Mouse (Mus musculus): ENCODE results near the gene Gm4565. TPM values are rescaled to one million over a fixed set of nuclear protein-coding genes. Genes with fewer than 3 reads are reported as not detected.
"Not testable (repeated sequence)": the region's sequence is repeated elsewhere in the genome, so short reads cannot be mapped to it uniquely, and the experiment has no call there.

Gene Gm4565
- total RNA-seq (2021) = not detected

GRCm38 (mm10) chr7:22588027-22588426, at the start of gene Gm4565:
Gm4565 (minus strand) TSS chr7:22588127.
- intact Hi-C loops (cut with DNase I) = not testable (repeated sequence)

DNA sequence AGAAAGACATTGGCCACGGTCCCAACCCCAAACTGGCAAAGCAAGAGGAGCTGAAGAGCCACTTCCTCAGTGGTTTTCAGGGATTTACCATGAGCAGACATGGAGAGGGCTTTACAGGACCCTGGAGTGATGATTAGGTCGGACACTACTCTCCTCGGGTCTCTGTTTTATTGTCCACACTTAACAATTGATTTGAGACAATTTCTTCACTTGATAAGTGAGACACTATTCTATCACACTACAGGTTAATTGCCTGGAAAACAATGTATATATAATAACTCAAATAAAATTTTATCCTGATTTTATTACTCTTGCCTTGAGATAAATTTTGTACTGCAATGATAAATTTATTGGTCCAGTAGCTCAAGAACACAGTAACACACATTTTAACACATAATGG, 22.7 kb downstream of the Gm4565 start, which contains the start of gene Gm4201:
Gene Gm4201 (minus strand): TSS at position 101 of the 400 bp plus-strand sequence.
- DNase-seq (ENCODE audit: low spot score); intact Hi-C loops (cut with DNase I): not testable (repeated sequence)

More at GRCm38 (mm10) chr7:22588027-22588426, at the start of gene Gm4565:
- DNase-seq (ENCODE audit: low spot score) = not testable (repeated sequence)

- DNase-seq (ENCODE audit: low spot score); intact Hi-C loops (cut with DNase I): not testable (repeated sequence)
Measured at GRCm38 (mm10) chr7:22534787-22535186, 53.1 kb downstream of the Gm4565 start, which contains the start of gene Gm8677. Gm8677 (minus strand) TSS chr7:22534887.

Other genes with a start within 250 kb of the Gm4565 start
- not detected for gene Gm8660, start 217.1 kb downstream of the Gm4565 start, total RNA-seq (2021)
- not detected for gene Vmn1r148, start 174.5 kb downstream of the Gm4565 start, total RNA-seq (2021)
- not detected for gene Vmn1r149, start 149.9 kb downstream of the Gm4565 start, total RNA-seq (2021)
- gene Gm10665, start 124.1 kb downstream of the Gm4565 start, total RNA-seq (2021) = not detected
- gene Vmn1r151, start 88.4 kb downstream of the Gm4565 start, total RNA-seq (2021) = not detected
- not detected for gene Vmn1r152, start 65.2 kb downstream of the Gm4565 start, total RNA-seq (2021)
- gene Gm8677, start 53.2 kb downstream of the Gm4565 start, total RNA-seq (2021) = not detected
- not detected for gene Gm4201, start 22.8 kb downstream of the Gm4565 start, total RNA-seq (2021)
- not detected for gene Vmn1r155, start 69.9 kb upstream of the Gm4565 start, total RNA-seq (2021)
- not detected for gene Gm8693, start 104.2 kb upstream of the Gm4565 start, total RNA-seq (2021)
- not detected for gene Gm4567, start 131.6 kb upstream of the Gm4565 start, total RNA-seq (2021)
- not detected for gene Vmn1r157, start 173.6 kb upstream of the Gm4565 start, total RNA-seq (2021)
- gene Vmn1r158, start 202.7 kb upstream of the Gm4565 start, total RNA-seq (2021) = not detected